Mouse (Mus musculus) embryo, embryonic 10.5 days (tissue): ENCODE measurements at regions not wholly inside any gene's neighbourhood (a gene's known extent, or its start where the extent isn't known, plus 50 kb on each side); places are given as distances from the start of the nearest gene placed in this dataset.

Source experiments
- DNase-seq: peaks from one replicate; pipeline ENCODE4 v3.0.0-alpha.2; 2015; ENCODE audit warnings: low spot score

DNA sequence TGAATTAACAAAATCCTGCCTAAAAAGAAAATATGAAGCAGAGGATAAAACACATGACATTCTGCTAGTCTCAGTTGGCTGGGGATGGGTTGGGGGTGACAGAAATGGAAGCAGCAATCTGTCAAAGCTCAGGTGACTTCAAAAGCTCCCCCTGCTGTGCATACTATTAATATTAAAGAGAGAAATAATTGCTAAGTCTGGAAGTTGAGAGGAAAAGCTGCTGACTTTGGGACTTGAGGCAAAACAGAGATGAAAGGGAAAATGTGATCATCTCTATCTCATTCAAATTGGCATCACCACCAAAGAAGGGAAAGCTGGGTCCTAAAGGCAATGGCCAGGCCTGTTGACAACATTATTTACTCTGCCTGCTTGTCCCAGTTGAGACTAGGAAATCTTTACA, 90.8 kb downstream of the Rpe65 start:
- no peak for DNase-seq

GRCm38 (mm10) chr3:159724340-159725119, 114.9 kb upstream of the Wls start:
- DNase-seq: peak; percentile 77

DNA sequence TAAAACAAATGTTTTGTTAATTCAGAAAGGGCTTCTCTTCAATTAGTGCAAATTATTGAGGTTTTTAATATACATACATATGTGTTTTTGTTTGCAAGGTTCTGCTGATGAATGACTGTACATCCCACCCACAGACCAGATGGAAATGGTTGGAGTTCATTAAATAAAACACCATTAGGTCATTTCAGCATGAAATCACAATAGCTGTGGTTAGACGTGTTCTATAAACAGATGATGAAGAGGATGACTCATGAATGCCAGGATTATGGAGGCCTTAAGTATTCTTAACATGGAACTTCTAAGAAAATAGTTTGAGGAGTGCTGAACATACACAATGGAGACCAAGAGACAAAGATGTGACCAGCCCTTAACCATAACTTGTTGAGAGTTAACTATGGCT, 107.3 kb upstream of the Wls start:
- DNase-seq: no peak

- DNase-seq: no peak
Observed at GRCm38 (mm10) chr3:159733141-159733540, 106.3 kb upstream of the Wls start.

GRCm38 (mm10) chr3:159734547-159734946, 104.9 kb upstream of the Wls start:
- no peak for DNase-seq

GRCm38 (mm10) chr3:159736070-159736469, 103.4 kb upstream of the Wls start:
- DNase-seq: no peak

DNA sequence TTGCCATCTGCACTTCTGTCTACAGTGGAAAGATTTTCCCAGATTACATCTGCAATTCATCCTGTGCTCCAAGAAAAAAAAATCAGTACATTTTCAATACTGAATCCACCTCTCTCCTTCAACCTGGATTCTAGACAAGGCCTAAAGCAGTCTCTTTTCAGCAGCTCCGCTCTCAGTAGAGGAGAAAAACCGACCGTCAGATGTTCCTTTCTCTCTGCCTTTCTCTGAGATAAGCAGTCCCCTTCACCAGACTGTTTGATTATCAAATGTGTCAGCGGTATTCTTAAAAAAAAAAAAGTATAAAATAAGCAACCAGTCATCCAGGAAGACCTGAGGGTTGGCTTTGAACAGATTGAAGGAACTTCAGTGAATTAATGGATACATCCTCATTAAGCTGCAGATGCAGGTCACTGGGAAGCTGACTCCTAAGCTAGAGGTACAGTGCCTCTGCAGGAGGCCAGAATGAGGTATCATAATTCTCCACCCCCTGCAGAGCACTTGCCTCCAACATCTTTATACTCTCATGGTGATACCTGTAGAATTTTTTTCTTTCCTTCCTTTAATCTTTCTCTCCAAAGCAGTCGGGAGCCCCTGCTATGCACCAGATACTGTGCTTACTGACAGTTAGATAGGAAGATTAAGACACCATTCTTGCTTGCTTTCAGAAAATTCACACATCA, 98.7 kb upstream of the Wls start:
- DNase-seq: no peak

GRCm38 (mm10) chr3:159741816-159742215, 97.7 kb upstream of the Wls start:
- no peak for DNase-seq

- DNase-seq: no peak
Observed at GRCm38 (mm10) chr3:159759740-159760139, 79.7 kb upstream of the Wls start.

DNA sequence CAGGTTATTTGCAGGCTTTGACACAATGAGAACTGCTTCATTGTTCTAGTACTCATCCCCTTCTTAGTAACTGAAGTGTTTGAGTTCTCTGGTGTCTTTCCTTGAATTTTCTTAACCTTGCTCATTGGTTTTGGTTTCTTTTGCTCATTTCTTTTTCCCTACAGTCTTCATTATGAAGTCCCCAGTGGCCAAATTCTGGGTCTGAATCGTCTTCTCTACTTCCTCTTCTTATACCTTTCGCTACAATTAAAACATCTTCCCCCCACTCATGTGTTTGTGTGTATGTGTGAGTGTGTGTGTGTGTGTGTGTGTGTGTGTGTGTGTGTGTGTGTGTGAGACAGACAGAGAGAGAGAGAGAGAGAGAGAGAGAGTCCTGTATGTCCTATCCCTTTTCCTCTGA, 79.2 kb upstream of the Wls start:
- DNase-seq: no peak

DNA sequence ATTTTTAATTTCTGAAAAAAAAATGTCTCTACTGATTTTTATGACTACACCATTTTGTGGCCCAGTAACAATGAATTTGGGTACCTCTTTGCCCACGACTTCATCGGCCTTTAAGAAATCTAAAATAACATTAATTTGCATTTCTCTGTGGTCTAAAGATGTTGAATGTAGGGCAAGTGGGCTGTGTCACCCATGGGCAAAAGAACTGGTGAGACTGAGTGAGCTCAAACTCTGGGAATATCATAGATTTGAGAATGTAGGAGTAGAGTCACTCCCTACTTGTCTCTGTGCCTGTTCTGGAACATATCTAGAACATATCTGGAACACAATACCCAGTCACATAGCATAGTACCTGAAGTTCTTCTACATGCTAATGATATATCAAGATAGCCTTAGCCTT, 78.5 kb upstream of the Wls start:
- no peak for DNase-seq

GRCm38 (mm10) chr3:159782222-159782844, 57.1 kb upstream of the Wls start:
- DNase-seq: peak; percentile 77

- DNase-seq: no peak
Observed at GRCm38 (mm10) chr3:159787776-159788175, 51.7 kb upstream of the Wls start.
